Mouse (Mus musculus): ENCODE measurements around the gene Zfp423. TPM values are rescaled to one million over a fixed set of nuclear protein-coding genes. Genes with fewer than 3 reads are reported as not detected.
A peak's percentile ranks its signal among the peaks of the same experiment; 100 is the strongest.
"Not testable (repeated sequence)": the region's sequence is repeated elsewhere in the genome, so short reads cannot be mapped to it uniquely, and the experiment has no call there.

The Zfp423 gene
- polyA plus RNA-seq, 1 experiment from 2014 or later: 39.2 TPM

DNA sequence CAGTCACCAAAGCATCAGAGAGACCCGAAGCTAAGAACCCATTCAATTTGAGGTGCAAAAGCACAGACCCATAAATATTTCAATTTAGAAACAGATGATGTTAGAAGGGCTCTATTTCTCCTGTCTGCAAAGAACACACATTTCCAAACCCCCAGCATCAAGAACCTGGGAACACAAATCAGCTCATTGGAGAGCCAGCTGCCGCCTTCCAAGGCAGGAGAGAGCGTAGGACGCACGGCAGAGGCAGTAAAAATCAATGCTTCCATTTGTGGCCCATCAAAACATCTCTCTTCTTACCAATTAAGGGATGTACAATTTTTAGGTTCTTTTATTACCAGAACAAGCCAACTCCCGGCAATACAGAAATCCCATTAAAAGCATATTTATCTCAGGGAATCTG is 98.5 kb downstream of the Zfp423 start:
- H3K9ac ChIP-seq (ENCODE audit: low read length): no peak overlapping the region
- peaks cover 32% of the 10 kb centered on the region for H3K4me1 ChIP-seq (ENCODE audit: control insufficient read depth, insufficient read depth, low read length)
- H3K9me3 ChIP-seq (ENCODE audit: control insufficient read depth, low read length): no peaks in the 10 kb centered on the region
- peaks cover 3% of the 10 kb centered on the region for H3K36me3 ChIP-seq (ENCODE audit: control insufficient read depth, insufficient read depth, low read length)
- H3K4me2 ChIP-seq (ENCODE audit: low read depth, severe bottlenecking): peak overlapping the region; percentile 11; the same call in 1 of the 2 replicates
- DNase-seq (ENCODE audit: low spot score): no peak
- 15% methylated on average over 6 of the region's 6 CpGs for WGBS
- H3K27ac ChIP-seq (replicated peaks; ENCODE audit: low read depth, low read length): no peak overlapping the region
- H3K4me3 ChIP-seq (ENCODE audit: low read depth, low read length): no peak overlapping the region
- no peaks in the 10 kb centered on the region for H3K27me3 ChIP-seq (ENCODE audit: control insufficient read depth, insufficient read depth, low read length)
- ATAC-seq (ENCODE audit: insufficient number of reproducible peaks, low FRiP score, low TSS enrichment, low read depth): no peak

DNA sequence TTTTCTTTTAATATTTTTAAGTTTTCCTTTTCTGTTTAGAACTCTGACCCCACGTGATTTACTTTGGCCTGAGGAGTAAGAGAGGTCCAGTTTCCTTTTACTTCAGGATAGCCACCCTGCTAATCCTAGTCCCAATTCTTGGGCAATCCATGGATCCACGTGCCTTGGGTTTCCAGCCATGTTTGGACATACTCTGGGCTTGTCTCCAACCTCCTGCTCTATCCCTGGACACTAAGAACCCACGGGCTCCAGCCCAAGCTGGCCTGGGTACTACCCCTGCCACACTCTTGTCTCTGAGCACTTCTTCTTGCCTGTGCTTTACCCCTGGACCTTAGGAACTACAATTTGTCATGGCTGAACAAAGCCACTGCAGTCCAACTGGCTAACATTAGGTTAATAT is 107.5 kb downstream of the Zfp423 start:
- no peak overlapping the region for H3K4me3 ChIP-seq (ENCODE audit: low read depth, low read length)
- no peaks in the 10 kb centered on the region for H3K4me1 ChIP-seq (ENCODE audit: control insufficient read depth, insufficient read depth, low read length)
- no peaks in the 10 kb centered on the region; the same call in 1 of the 2 replicates for H3K36me3 ChIP-seq (ENCODE audit: control insufficient read depth, insufficient read depth, low read length)
- no peak overlapping the region for H3K27ac ChIP-seq (replicated peaks; ENCODE audit: low read depth, low read length)
- WGBS: 82% methylated on average over 3 of the region's 3 CpGs
- no peak for ATAC-seq (ENCODE audit: insufficient number of reproducible peaks, low FRiP score, low TSS enrichment, low read depth)
- no peaks in the 10 kb centered on the region for H3K27me3 ChIP-seq (ENCODE audit: control insufficient read depth, insufficient read depth, low read length)
- H3K4me2 ChIP-seq (ENCODE audit: low read depth, severe bottlenecking): no peak overlapping the region
- no peak for DNase-seq (ENCODE audit: low spot score)
- no peaks in the 10 kb centered on the region for H3K9me3 ChIP-seq (ENCODE audit: control insufficient read depth, low read length)
- no peak overlapping the region for H3K9ac ChIP-seq (ENCODE audit: low read length)

DNA sequence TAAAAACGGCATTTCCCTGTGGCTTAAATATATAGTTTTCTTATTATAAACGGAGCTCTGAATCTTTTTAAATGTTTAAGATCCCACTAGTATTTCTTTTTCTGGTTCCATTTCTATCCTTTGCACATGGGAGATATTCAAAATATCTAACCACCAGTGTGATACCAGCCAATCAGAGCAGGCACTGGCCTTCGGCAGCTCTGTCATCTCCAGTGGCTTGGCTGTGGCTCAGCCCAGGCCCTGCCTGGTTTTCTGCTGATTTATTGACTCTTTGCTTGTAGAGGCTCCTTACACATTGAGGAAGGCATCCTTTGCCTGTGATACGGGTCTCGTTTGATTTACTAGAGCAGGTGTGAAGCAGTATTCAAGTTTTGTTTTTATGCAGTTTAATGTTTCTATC is 108.0 kb downstream of the Zfp423 start:
- no peaks in the 10 kb centered on the region; the same call in 1 of the 2 replicates for H3K36me3 ChIP-seq (ENCODE audit: control insufficient read depth, insufficient read depth, low read length)
- H3K9me3 ChIP-seq (ENCODE audit: control insufficient read depth, low read length): no peaks in the 10 kb centered on the region
- WGBS: 76% methylated on average over 5 of the region's 5 CpGs
- DNase-seq (ENCODE audit: low spot score): no peak
- no peaks in the 10 kb centered on the region for H3K4me1 ChIP-seq (ENCODE audit: control insufficient read depth, insufficient read depth, low read length)
- no peaks in the 10 kb centered on the region for H3K27me3 ChIP-seq (ENCODE audit: control insufficient read depth, insufficient read depth, low read length)
- no peak overlapping the region for H3K4me2 ChIP-seq (ENCODE audit: low read depth, severe bottlenecking)
- H3K9ac ChIP-seq (ENCODE audit: low read length): no peak overlapping the region
- ATAC-seq (ENCODE audit: insufficient number of reproducible peaks, low FRiP score, low TSS enrichment, low read depth): no peak
- no peak overlapping the region for H3K27ac ChIP-seq (replicated peaks; ENCODE audit: low read depth, low read length)
- no peak overlapping the region for H3K4me3 ChIP-seq (ENCODE audit: low read depth, low read length)

- 93% methylated on average over 5 of the region's 5 CpGs for WGBS
- no peak overlapping the region for H3K4me2 ChIP-seq (ENCODE audit: low read depth, severe bottlenecking)
Observed at GRCm38 (mm10) chr8:87848836-87849235, 110.6 kb downstream of the Zfp423 start.

GRCm38 (mm10) chr8:87847796-87848195 is 111.6 kb downstream of the Zfp423 start:
- Histone ChIP-seq H3K27me3 (ENCODE audit: control insufficient read depth, insufficient read depth, low read length) (no peaks in the 10 kb centered on the region), H3K9me3 (ENCODE audit: control insufficient read depth, low read length) (no peaks in the 10 kb centered on the region), H3K4me3 (ENCODE audit: low read depth, low read length) (no peak overlapping the region), H3K4me2 (ENCODE audit: low read depth, severe bottlenecking) (no peak overlapping the region), H3K36me3 (ENCODE audit: control insufficient read depth, insufficient read depth, low read length) (peaks cover 2% of the 10 kb centered on the region; the same call in 1 of the 2 replicates), H3K9ac (ENCODE audit: low read length) (no peak overlapping the region), H3K4me1 (ENCODE audit: control insufficient read depth, insufficient read depth, low read length) (no peaks in the 10 kb centered on the region), H3K27ac (replicated peaks; ENCODE audit: low read depth, low read length) (no peak overlapping the region)
- ATAC-seq (ENCODE audit: insufficient number of reproducible peaks, low FRiP score, low TSS enrichment, low read depth): no peak
- 86% methylated on average over 6 of the region's 6 CpGs for WGBS
- DNase-seq (ENCODE audit: low spot score): no peak

More at GRCm38 (mm10) chr8:87848836-87849235, 110.6 kb downstream of the Zfp423 start:
- Histone ChIP-seq H3K9me3 (ENCODE audit: control insufficient read depth, low read length) (no peaks in the 10 kb centered on the region), H3K36me3 (ENCODE audit: control insufficient read depth, insufficient read depth, low read length) (peaks cover 2% of the 10 kb centered on the region; the same call in 1 of the 2 replicates), H3K4me1 (ENCODE audit: control insufficient read depth, insufficient read depth, low read length) (no peaks in the 10 kb centered on the region), H3K27me3 (ENCODE audit: control insufficient read depth, insufficient read depth, low read length) (no peaks in the 10 kb centered on the region), H3K27ac (replicated peaks; ENCODE audit: low read depth, low read length) (no peak overlapping the region), H3K9ac (ENCODE audit: low read length) (no peak overlapping the region), H3K4me3 (ENCODE audit: low read depth, low read length) (no peak overlapping the region)
- ATAC-seq (ENCODE audit: insufficient number of reproducible peaks, low FRiP score, low TSS enrichment, low read depth) (no peak), DNase-seq (ENCODE audit: low spot score) (no peak)

GRCm38 (mm10) chr8:87842096-87842495 is 117.3 kb downstream of the Zfp423 start:
- 94% methylated on average over 11 of the region's 11 CpGs for WGBS
- H3K4me3 ChIP-seq (ENCODE audit: low read depth, low read length); H3K36me3 ChIP-seq (ENCODE audit: control insufficient read depth, insufficient read depth, low read length); H3K9ac ChIP-seq (ENCODE audit: low read length); H3K9me3 ChIP-seq (ENCODE audit: control insufficient read depth, low read length); H3K4me2 ChIP-seq (ENCODE audit: low read depth, severe bottlenecking); ATAC-seq (ENCODE audit: insufficient number of reproducible peaks, low FRiP score, low TSS enrichment, low read depth); H3K27me3 ChIP-seq (ENCODE audit: control insufficient read depth, insufficient read depth, low read length); DNase-seq (ENCODE audit: low spot score); H3K27ac ChIP-seq (replicated peaks; ENCODE audit: low read depth, low read length): not testable (repeated sequence)
- H3K4me1 ChIP-seq (ENCODE audit: control insufficient read depth, insufficient read depth, low read length): peaks cover 19% of the 10 kb centered on the region

- 0% methylated on average over 6 of the region's 6 CpGs for WGBS
- H3K4me3 ChIP-seq (ENCODE audit: low read depth, low read length): peak overlapping the region; percentile 6; the same call in 1 of the 2 replicates
- peak overlapping the region; percentile 94 for H3K27ac ChIP-seq (replicated peaks; ENCODE audit: low read depth, low read length)
- H3K27me3 ChIP-seq (ENCODE audit: control insufficient read depth, insufficient read depth, low read length): no peaks in the 10 kb centered on the region
- peak; percentile 17; the same call in 1 of the 2 replicates for ATAC-seq (ENCODE audit: insufficient number of reproducible peaks, low FRiP score, low TSS enrichment, low read depth)
- H3K4me2 ChIP-seq (ENCODE audit: low read depth, severe bottlenecking): peak overlapping the region; percentile 41
- H3K9me3 ChIP-seq (ENCODE audit: control insufficient read depth, low read length): no peaks in the 10 kb centered on the region
- no peak for DNase-seq (ENCODE audit: low spot score)
- H3K4me1 ChIP-seq (ENCODE audit: control insufficient read depth, insufficient read depth, low read length): peaks cover 66% of the 10 kb centered on the region
- peak overlapping the region; percentile 4; the same call in 1 of the 2 replicates for H3K9ac ChIP-seq (ENCODE audit: low read length)
- no peaks in the 10 kb centered on the region for H3K36me3 ChIP-seq (ENCODE audit: control insufficient read depth, insufficient read depth, low read length)
Observed at GRCm38 (mm10) chr8:87837266-87837665, 122.1 kb downstream of the Zfp423 start.

- Histone ChIP-seq H3K27ac (replicated peaks; ENCODE audit: low read depth, low read length) (peak overlapping the region; percentile 94), H3K27me3 (ENCODE audit: control insufficient read depth, insufficient read depth, low read length) (no peaks in the 10 kb centered on the region), H3K9ac (ENCODE audit: low read length) (peak overlapping the region; percentile 4; the same call in 1 of the 2 replicates), H3K9me3 (ENCODE audit: control insufficient read depth, low read length) (no peaks in the 10 kb centered on the region), H3K4me3 (ENCODE audit: low read depth, low read length) (peak overlapping the region; percentile 6), H3K36me3 (ENCODE audit: control insufficient read depth, insufficient read depth, low read length) (no peaks in the 10 kb centered on the region), H3K4me1 (ENCODE audit: control insufficient read depth, insufficient read depth, low read length) (peaks cover 70% of the 10 kb centered on the region), H3K4me2 (ENCODE audit: low read depth, severe bottlenecking) (peak overlapping the region; percentile 41)
- peak; percentile 67 for ATAC-seq (ENCODE audit: insufficient number of reproducible peaks, low FRiP score, low TSS enrichment, low read depth)
- peak; percentile 87 for DNase-seq (ENCODE audit: low spot score)
- WGBS: 2% methylated on average over 16 of the region's 16 CpGs
Observed at GRCm38 (mm10) chr8:87836866-87837265, 122.5 kb downstream of the Zfp423 start.

DNA sequence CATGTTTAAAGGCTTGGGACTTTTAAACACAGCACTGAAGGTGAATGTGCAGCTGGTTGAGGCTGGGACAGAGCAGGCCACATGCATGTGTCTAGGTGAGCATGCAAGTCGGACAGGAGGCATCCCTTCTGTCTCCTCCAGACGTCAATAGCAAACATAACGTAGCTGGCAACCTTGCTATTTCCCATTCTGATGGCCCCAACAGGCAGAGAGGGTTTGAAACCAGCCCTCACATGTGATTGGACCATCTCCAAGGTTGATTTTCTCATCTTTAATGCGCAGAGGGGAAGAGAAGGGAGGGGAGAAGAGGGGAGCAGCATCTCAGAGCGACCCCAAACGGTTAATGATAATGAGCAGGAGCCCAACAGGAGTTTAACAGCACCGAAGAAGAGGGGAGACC is 123.5 kb downstream of the Zfp423 start:
- no peak overlapping the region for H3K4me3 ChIP-seq (ENCODE audit: low read depth, low read length)
- H3K36me3 ChIP-seq (ENCODE audit: control insufficient read depth, insufficient read depth, low read length): no peaks in the 10 kb centered on the region
- no peaks in the 10 kb centered on the region for H3K9me3 ChIP-seq (ENCODE audit: control insufficient read depth, low read length)
- no peak for ATAC-seq (ENCODE audit: insufficient number of reproducible peaks, low FRiP score, low TSS enrichment, low read depth)
- WGBS: 8% methylated on average over 7 of the region's 7 CpGs
- DNase-seq (ENCODE audit: low spot score): peak; percentile 44
- no peaks in the 10 kb centered on the region for H3K27me3 ChIP-seq (ENCODE audit: control insufficient read depth, insufficient read depth, low read length)
- H3K4me1 ChIP-seq (ENCODE audit: control insufficient read depth, insufficient read depth, low read length): peaks cover 76% of the 10 kb centered on the region
- H3K27ac ChIP-seq (replicated peaks; ENCODE audit: low read depth, low read length): peak overlapping the region; percentile 94
- no peak overlapping the region for H3K9ac ChIP-seq (ENCODE audit: low read length)
- H3K4me2 ChIP-seq (ENCODE audit: low read depth, severe bottlenecking): no peak overlapping the region
